Mouse (Mus musculus) heart, postnatal 0 days (tissue): ENCODE results near the gene Cyp21a1. TPM values are rescaled to one million over a fixed set of nuclear protein-coding genes. Genes with fewer than 3 reads are reported as not detected.
A peak's percentile ranks its signal among the peaks of the same experiment; 100 is the strongest.
"Not testable (repeated sequence)": the region's sequence is repeated elsewhere in the genome, so short reads cannot be mapped to it uniquely, and the experiment has no call there.

ENCODE experiments used
- ATAC-seq: fragments of 200-750 bp; cut with Nextera tagmentation; 2 replicates; pipeline ENCODE4 v1.8.0; 2017; ENCODE audit warnings: low read depth, moderate number of reproducible peaks, moderate library complexity; ENCODE audit not compliant: insufficient read depth
- DNase-seq: peaks from one replicate; pipeline ENCODE4 v3.0.0-alpha.2; 2016; ENCODE audit warnings: low spot score
- H3K27ac ChIP-seq: fragments of 300-500 bp; sonication (generic); 2 replicates; pipeline ENCODE4 v1.5.1; 2014; ENCODE audit warnings: low read depth, mild to moderate bottlenecking
- H3K27me3 ChIP-seq: fragments of 300-500 bp; sonication (generic); 2 replicates; pipeline ENCODE4 v1.6.1; 2014; ENCODE audit warnings: low read length, mixed read lengths; ENCODE audit not compliant: control insufficient read depth, insufficient read depth
- H3K36me3 ChIP-seq: fragments of 300-500 bp; sonication (generic); replicated peaks from 2 replicates; pipeline ENCODE4 v1.6.1; 2014; ENCODE audit warnings: low read length, mixed read lengths; ENCODE audit not compliant: control insufficient read depth, insufficient read depth
- H3K4me1 ChIP-seq: fragments of 300-500 bp; sonication (generic); 2 replicates; pipeline ENCODE4 v1.6.1; 2014; ENCODE audit warnings: antibody characterized with exemption; ENCODE audit not compliant: control insufficient read depth, insufficient read depth
- H3K4me2 ChIP-seq: fragments of 300-500 bp; sonication (generic); 2 replicates; pipeline ENCODE4 v1.6.1; 2014; ENCODE audit warnings: low read depth, mild to moderate bottlenecking, low read length, moderate library complexity
- H3K4me3 ChIP-seq: fragments of 300-500 bp; sonication (generic); 2 replicates; pipeline ENCODE4 v1.5.1; 2014; ENCODE audit warnings: low read depth, low read length
- H3K9ac ChIP-seq: fragments of 300-500 bp; sonication (generic); replicated peaks from 2 replicates; pipeline ENCODE4 v1.6.1; 2014; ENCODE audit warnings: low read depth, low read length, mixed read lengths
- H3K9me3 ChIP-seq: fragments of 300-500 bp; sonication (generic); replicated peaks from 2 replicates; pipeline ENCODE4 v1.6.1; 2016; ENCODE audit warnings: low read length; ENCODE audit not compliant: control insufficient read depth
- CTCF ChIP-seq: IDR thresholded peaks from 2 replicates; pipeline ENCODE4 v1.5.1; 2016; ENCODE audit warnings: antibody characterized with exemption, control low read depth, low read depth
- EP300 ChIP-seq: IDR thresholded peaks from 2 replicates; pipeline ENCODE4 v1.6.1; 2016; ENCODE audit warnings: antibody characterized with exemption, low read depth
- WGBS: fragments of 180-500 bp; shearing (Covaris S2); extraction: QIAGEN DNeasy Blood & Tissue Kit; methylation state at CpG from one replicate; pipeline ENCODE4 v1.1.7; 2014; 5-methylcytosine and 5-hydroxymethylcytosine counted together
- polyA plus RNA-seq: library from polyadenylated mRNA; unstranded; fragments of >200 nt; fragmentation: Nextera tagmentation; extraction: Ambion mirVana; gene quantifications from 2 replicates; pipeline ENCODE4 v1.2.1, GENCODE M21; 2015
- total RNA-seq: library from RNA; depleted of rRNA; stranded (reverse); fragments of >200 nt; gene quantifications from 2 replicates; pipeline ENCODE4 v1.2.3, GENCODE M21; 2014; ENCODE audit warnings: low replicate concordance

Cyp21a1 gene
- total and polyA plus RNA-seq, 2 experiments from 2014 or later: not detected

- no peaks in the 10 kb centered on the region for H3K27me3 ChIP-seq
- 4% methylated on average over 48 of the region's 48 CpGs for WGBS
- peak; percentile 60 for ATAC-seq
- peaks cover 45% of the 10 kb centered on the region for H3K36me3 ChIP-seq
- H3K4me1 ChIP-seq: peaks cover 17% of the 10 kb centered on the region
- H3K27ac ChIP-seq: peak overlapping the region; percentile 59
- H3K9me3 ChIP-seq: no peaks in the 10 kb centered on the region
- H3K4me3 ChIP-seq: peak overlapping the region; percentile 82
- DNase-seq: no peak
- H3K4me2 ChIP-seq: peak overlapping the region; percentile 89
- TF ChIP-seq EP300 (no peak), CTCF (no peak)
- H3K9ac ChIP-seq: peak overlapping the region; percentile 56
Measured at GRCm38 (mm10) chr17:34836155-34836855, 31.9 kb upstream of the Cyp21a1 start.

DNA sequence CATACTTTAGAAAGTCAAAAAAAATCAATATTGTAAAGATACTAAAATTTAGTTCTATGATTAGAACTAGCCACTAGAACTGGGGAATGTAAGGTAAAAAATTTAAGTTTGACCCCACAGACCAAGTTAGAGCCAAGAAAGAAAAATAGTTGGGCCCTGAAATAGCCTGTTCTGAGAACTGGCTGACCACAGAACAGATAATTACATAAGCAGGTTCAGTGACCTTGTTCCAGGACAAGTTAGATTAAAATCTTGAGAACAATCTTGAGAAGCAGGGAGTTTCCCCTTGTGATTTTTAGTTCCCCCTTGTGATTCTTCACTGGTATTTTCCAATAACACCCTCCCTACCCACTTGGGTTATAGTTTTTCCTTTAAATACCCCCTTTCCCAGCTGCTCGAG lies 26.4 kb upstream of the Cyp21a1 start:
- not testable (repeated sequence) for DNase-seq, H3K9me3 ChIP-seq, H3K9ac ChIP-seq, H3K27ac ChIP-seq, ATAC-seq, H3K4me3 ChIP-seq, H3K4me2 ChIP-seq, H3K4me1 ChIP-seq, H3K27me3 ChIP-seq
- peaks cover 64% of the 10 kb centered on the region for H3K36me3 ChIP-seq
- 88% methylated on average over 1 of the region's 1 CpGs for WGBS

DNA sequence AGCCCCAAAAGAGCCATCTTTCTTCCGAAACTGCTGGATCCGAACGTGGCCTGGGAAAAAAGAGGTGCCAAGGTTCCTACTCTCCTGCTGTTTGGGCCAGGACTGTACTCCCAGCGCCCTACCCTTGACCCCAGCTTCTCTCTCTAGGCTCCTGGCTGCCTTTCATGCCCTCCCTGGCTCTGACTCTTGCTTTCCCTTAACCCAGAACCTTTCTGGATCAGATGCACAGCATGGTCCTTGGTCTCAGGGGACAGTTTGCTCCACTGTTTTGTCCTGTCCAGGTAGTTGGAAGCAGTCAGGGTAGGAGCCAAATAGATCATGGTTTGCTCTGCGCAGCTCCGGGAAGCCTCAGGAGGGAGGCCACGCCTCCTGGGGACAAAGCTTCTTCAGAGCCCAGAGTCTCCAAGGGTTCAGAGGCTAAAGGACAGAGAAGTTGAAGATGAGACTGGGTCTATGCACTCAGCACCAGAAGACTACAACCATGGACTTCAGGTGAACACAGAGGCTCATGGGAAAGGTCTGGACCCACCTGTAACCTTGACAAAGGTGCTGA lies 10.5 kb upstream of the Cyp21a1 start:
- H3K4me3 ChIP-seq: no peak overlapping the region
- no peaks in the 10 kb centered on the region for H3K27me3 ChIP-seq
- no peaks in the 10 kb centered on the region for H3K9me3 ChIP-seq
- no peaks in the 10 kb centered on the region for H3K36me3 ChIP-seq
- WGBS: 71% methylated on average over 7 of the region's 7 CpGs
- no peak for TF ChIP-seq CTCF
- no peak for TF ChIP-seq EP300
- no peak overlapping the region for H3K4me2 ChIP-seq
- DNase-seq (no peak), ATAC-seq (no peak)
- H3K4me1 ChIP-seq: no peaks in the 10 kb centered on the region
- H3K9ac ChIP-seq: no peak overlapping the region
- no peak overlapping the region for H3K27ac ChIP-seq

- 59% methylated on average over 12 of the region's 12 CpGs for WGBS
Measured at GRCm38 (mm10) chr17:34813747-34814146, 9.4 kb upstream of the Cyp21a1 start.

GRCm38 (mm10) chr17:34811275-34811674 lies 6.9 kb upstream of the Cyp21a1 start:
- Histone ChIP-seq H3K36me3 (no peaks in the 10 kb centered on the region), H3K27ac (no peak overlapping the region), H3K4me1 (no peaks in the 10 kb centered on the region), H3K4me2 (no peak overlapping the region), H3K9me3 (no peaks in the 10 kb centered on the region), H3K27me3 (no peaks in the 10 kb centered on the region), H3K9ac (no peak overlapping the region), H3K4me3 (no peak overlapping the region)
- no peak for ATAC-seq
- WGBS: 63% methylated on average over 15 of the region's 15 CpGs
- TF ChIP-seq EP300 (no peak), CTCF (no peak)
- DNase-seq: no peak

More at GRCm38 (mm10) chr17:34813747-34814146, 9.4 kb upstream of the Cyp21a1 start:
- DNase-seq, H3K4me1 ChIP-seq, H3K9ac ChIP-seq, H3K36me3 ChIP-seq, H3K27ac ChIP-seq, ATAC-seq, H3K4me3 ChIP-seq, H3K27me3 ChIP-seq, H3K4me2 ChIP-seq, H3K9me3 ChIP-seq: not testable (repeated sequence)
- peak; percentile 45 for TF ChIP-seq CTCF

DNA sequence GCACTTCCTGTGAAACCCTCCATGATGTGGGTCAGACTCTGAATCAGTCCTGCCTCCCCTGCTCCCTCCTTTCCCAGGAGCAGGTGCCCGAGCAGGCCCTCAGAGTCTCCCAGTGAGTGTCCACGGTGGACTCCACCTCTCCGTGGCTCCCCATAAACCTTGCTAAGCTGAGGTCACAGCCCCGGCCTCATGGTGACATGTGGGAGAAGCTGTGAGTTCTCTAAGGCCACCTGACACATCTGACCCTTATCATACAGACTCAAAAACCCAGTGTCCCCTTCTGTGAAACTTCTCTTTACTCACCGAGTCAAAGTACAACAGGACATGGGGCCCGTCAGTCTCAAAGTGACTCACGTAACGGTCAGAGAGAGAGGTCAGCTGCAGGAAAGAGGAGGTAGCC lies 6.5 kb upstream of the Cyp21a1 start:
- H3K4me2 ChIP-seq, H3K9ac ChIP-seq, H3K4me1 ChIP-seq, DNase-seq, H3K9me3 ChIP-seq, H3K27ac ChIP-seq, H3K36me3 ChIP-seq, H3K27me3 ChIP-seq, ATAC-seq, H3K4me3 ChIP-seq: not testable (repeated sequence)
- WGBS: 70% methylated on average over 8 of the region's 8 CpGs

GRCm38 (mm10) chr17:34810411-34810810 lies 6.0 kb upstream of the Cyp21a1 start:
- not testable (repeated sequence) for H3K4me1 ChIP-seq, H3K36me3 ChIP-seq, DNase-seq, H3K4me2 ChIP-seq, H3K27me3 ChIP-seq, ATAC-seq, H3K27ac ChIP-seq, H3K4me3 ChIP-seq, H3K9ac ChIP-seq, H3K9me3 ChIP-seq
- WGBS: 80% methylated on average over 5 of the region's 5 CpGs
